Mouse (Mus musculus) hindbrain, postnatal 0 days (tissue): Measurements from ENCODE around the gene Tmem91. TPM values are rescaled to one million over a fixed set of nuclear protein-coding genes. Genes with fewer than 3 reads are reported as not detected.

Source experiments
- ATAC-seq: fragments of 200-750 bp; cut with Nextera tagmentation; 2 replicates; pipeline ENCODE4 v1.8.0; 2017; ENCODE audit warnings: mild to moderate bottlenecking, moderate TSS enrichment, moderate library complexity
- DNase-seq: peaks from one replicate; pipeline ENCODE4 v3.0.0-alpha.2; 2015; ENCODE audit warnings: low spot score
- H3K27ac ChIP-seq: fragments of 300-500 bp; sonication (generic); 2 replicates; pipeline ENCODE4 v1.5.1; 2014; ENCODE audit warnings: mild to moderate bottlenecking
- H3K27me3 ChIP-seq: fragments of 300-500 bp; sonication (generic); 2 replicates; pipeline ENCODE4 v1.6.1; 2014; ENCODE audit warnings: low read length, mixed read lengths; ENCODE audit not compliant: insufficient read depth
- H3K36me3 ChIP-seq: fragments of 300-500 bp; sonication (generic); 2 replicates; pipeline ENCODE4 v1.6.1; 2014; ENCODE audit warnings: low read length, mixed read lengths; ENCODE audit not compliant: insufficient read depth
- H3K4me1 ChIP-seq: fragments of 300-500 bp; sonication (generic); 2 replicates; pipeline ENCODE4 v1.6.1; 2014; ENCODE audit warnings: antibody characterized with exemption, low read length, mixed read lengths; ENCODE audit not compliant: insufficient read depth
- H3K4me2 ChIP-seq: fragments of 300-500 bp; sonication (generic); 2 replicates; pipeline ENCODE4 v1.6.1; 2014; ENCODE audit warnings: low read depth, mild to moderate bottlenecking, low read length, moderate library complexity, mixed read lengths
- H3K4me3 ChIP-seq: fragments of 300-500 bp; sonication (generic); 2 replicates; pipeline ENCODE4 v1.5.1; 2014; ENCODE audit warnings: low read length
- H3K9ac ChIP-seq: fragments of 300-500 bp; sonication (generic); replicated peaks from 2 replicates; pipeline ENCODE4 v1.6.1; 2014; ENCODE audit warnings: mild to moderate bottlenecking, low read length, moderate library complexity, mixed read lengths
- H3K9me3 ChIP-seq: fragments of 300-500 bp; sonication (generic); 2 replicates; pipeline ENCODE4 v1.6.1; 2016; ENCODE audit warnings: low read length, mixed read lengths
- CTCF ChIP-seq: IDR thresholded peaks from 2 replicates; pipeline ENCODE4 v1.5.1; 2016; ENCODE audit warnings: antibody characterized with exemption, control low read depth, low read depth
- WGBS: fragments of 180-500 bp; shearing (Covaris S2); extraction: QIAGEN DNeasy Blood & Tissue Kit; methylation state at CpG from one replicate; pipeline ENCODE4 v1.1.7; 2014; 5-methylcytosine and 5-hydroxymethylcytosine counted together
- polyA plus RNA-seq: library from polyadenylated mRNA; unstranded; fragments of >200 nt; fragmentation: Nextera tagmentation; extraction: Ambion mirVana; gene quantifications from 2 replicates; pipeline ENCODE4 v1.2.1, GENCODE M21; 2015
- total RNA-seq: library from RNA; depleted of rRNA; stranded (reverse); fragments of >200 nt; gene quantifications from 2 replicates; pipeline ENCODE4 v1.2.3, GENCODE M21; 2014

The Tmem91 gene
- total and polyA plus RNA-seq, 2 experiments from 2014 or later = 62.1 to 185 TPM

- ATAC-seq = peak; percentile 99
- peak within 1 kb of the TSS; percentile 78 for H3K27ac ChIP-seq
- WGBS = under 1% methylated on average over 50 of the region's 50 CpGs
These were observed 16.1 kb downstream of the Tmem91 start, which contains the start of the genes Bckdha and Exosc5 for GRCm38 (mm10) chr7:25658657-25659472. Gene Bckdha (minus strand): TSS chr7:25658981. Gene Exosc5 (plus strand): TSS chr7:25659164.

GRCm38 (mm10) chr7:25657785-25658184, 17.2 kb downstream of the Tmem91 start:
- WGBS = 36% methylated on average over 10 of the region's 10 CpGs

More at GRCm38 (mm10) chr7:25658657-25659472, 16.1 kb downstream of the Tmem91 start, which contains the start of the genes Bckdha and Exosc5:
- Histone ChIP-seq H3K4me1 (peaks cover 4% of the 10 kb centered on the region; the same call in 1 of the 2 replicates), H3K9ac (peak within 1 kb of the TSS; percentile 73), H3K36me3 (no peaks in the 10 kb centered on the region; the same call in 1 of the 2 replicates), H3K27me3 (no peaks in the 10 kb centered on the region), H3K4me3 (peak within 1 kb of the TSS; percentile 67), H3K4me2 (peak within 1 kb of the TSS; percentile 85), H3K9me3 (no peaks in the 10 kb centered on the region)
- TF ChIP-seq CTCF = no peak
- peak; percentile 100 for DNase-seq

GRCm38 (mm10) chr7:25655601-25656428, 19.2 kb downstream of the Tmem91 start:
- no peak overlapping the region for H3K4me3 ChIP-seq
- H3K27me3 ChIP-seq = no peaks in the 10 kb centered on the region
- H3K27ac ChIP-seq = no peak overlapping the region
- H3K9me3 ChIP-seq = no peaks in the 10 kb centered on the region
- no peaks in the 10 kb centered on the region for H3K36me3 ChIP-seq
- H3K9ac ChIP-seq = no peak overlapping the region
- ATAC-seq = no peak
- 74% methylated on average over 11 of the region's 11 CpGs for WGBS
- no peak for DNase-seq
- H3K4me1 ChIP-seq = peaks cover 4% of the 10 kb centered on the region; the same call in 1 of the 2 replicates
- no peak overlapping the region for H3K4me2 ChIP-seq
- no peak for TF ChIP-seq CTCF

More at GRCm38 (mm10) chr7:25657785-25658184, 17.2 kb downstream of the Tmem91 start:
- H3K4me2 ChIP-seq = peak overlapping the region; percentile 79
- H3K4me3 ChIP-seq = peak overlapping the region; percentile 67
- no peaks in the 10 kb centered on the region for H3K9me3 ChIP-seq
- H3K27ac ChIP-seq = 0 out of 2 replicates have a peak overlapping the region, but pooled peaks have one; percentile 78
- DNase-seq (no peak), ATAC-seq (no peak)
- H3K4me1 ChIP-seq = peaks cover 4% of the 10 kb centered on the region; the same call in 1 of the 2 replicates
- no peak for TF ChIP-seq CTCF
- H3K36me3 ChIP-seq = no peaks in the 10 kb centered on the region; the same call in 1 of the 2 replicates
- peak overlapping the region; percentile 73 for H3K9ac ChIP-seq
- H3K27me3 ChIP-seq = no peaks in the 10 kb centered on the region

GRCm38 (mm10) chr7:25652244-25652759, 22.7 kb downstream of the Tmem91 start:
- TF ChIP-seq CTCF = no peak
- no peak overlapping the region for H3K9ac ChIP-seq
- no peak overlapping the region for H3K4me2 ChIP-seq
- H3K9me3 ChIP-seq = no peaks in the 10 kb centered on the region
- no peaks in the 10 kb centered on the region for H3K4me1 ChIP-seq
- ATAC-seq (no peak), DNase-seq (no peak)
- no peak overlapping the region for H3K27ac ChIP-seq
- H3K27me3 ChIP-seq = no peaks in the 10 kb centered on the region
- no peaks in the 10 kb centered on the region for H3K36me3 ChIP-seq
- H3K4me3 ChIP-seq = no peak overlapping the region
- WGBS = 93% methylated on average over 12 of the region's 12 CpGs

GRCm38 (mm10) chr7:25651281-25651680, 23.7 kb downstream of the Tmem91 start:
- H3K4me3 ChIP-seq = no peak overlapping the region
- 88% methylated on average over 8 of the region's 8 CpGs for WGBS

GRCm38 (mm10) chr7:25649839-25650238, 25.1 kb downstream of the Tmem91 start:
- H3K9ac ChIP-seq = no peak overlapping the region
- 85% methylated on average over 5 of the region's 5 CpGs for WGBS
- H3K36me3 ChIP-seq = 0 out of 2 replicates have a peak, but pooled peaks cover 2% of the 10 kb centered on the region
- H3K4me1 ChIP-seq = no peaks in the 10 kb centered on the region
- H3K27me3 ChIP-seq = no peaks in the 10 kb centered on the region
- no peak overlapping the region for H3K27ac ChIP-seq
- no peak overlapping the region for H3K4me3 ChIP-seq
- TF ChIP-seq CTCF = no peak
- ATAC-seq (no peak), DNase-seq (no peak)
- no peaks in the 10 kb centered on the region for H3K9me3 ChIP-seq
- H3K4me2 ChIP-seq = no peak overlapping the region

More at GRCm38 (mm10) chr7:25651281-25651680, 23.7 kb downstream of the Tmem91 start:
- Histone ChIP-seq H3K27me3 (no peaks in the 10 kb centered on the region), H3K27ac (no peak overlapping the region), H3K4me2 (no peak overlapping the region), H3K9ac (no peak overlapping the region), H3K4me1 (no peaks in the 10 kb centered on the region), H3K9me3 (no peaks in the 10 kb centered on the region), H3K36me3 (no peaks in the 10 kb centered on the region)
- no peak for TF ChIP-seq CTCF
- DNase-seq = no peak
- no peak for ATAC-seq
